Mouse (Mus musculus) adrenal gland, postnatal 25 days (tissue): Measurements from ENCODE around the gene Il1rl2. TPM values are rescaled to one million over a fixed set of nuclear protein-coding genes. Genes with fewer than 3 reads are reported as not detected.

Source experiments
- DNase-seq: peaks from one replicate; pipeline ENCODE4 v3.0.0; 2021; ENCODE audit warnings: mixed read lengths
- total RNA-seq: library from RNA; stranded (reverse); gene quantifications from 2 replicates; pipeline ENCODE4 v1.2.3, GENCODE M21; 2021

The Il1rl2 gene
- total RNA-seq, 1 experiment from 2014 or later: 1.4 TPM

- peak; percentile 54 for DNase-seq
Observed at GRCm38 (mm10) chr1:40380111-40380510, 55.7 kb downstream of the Il1rl2 start.

DNA sequence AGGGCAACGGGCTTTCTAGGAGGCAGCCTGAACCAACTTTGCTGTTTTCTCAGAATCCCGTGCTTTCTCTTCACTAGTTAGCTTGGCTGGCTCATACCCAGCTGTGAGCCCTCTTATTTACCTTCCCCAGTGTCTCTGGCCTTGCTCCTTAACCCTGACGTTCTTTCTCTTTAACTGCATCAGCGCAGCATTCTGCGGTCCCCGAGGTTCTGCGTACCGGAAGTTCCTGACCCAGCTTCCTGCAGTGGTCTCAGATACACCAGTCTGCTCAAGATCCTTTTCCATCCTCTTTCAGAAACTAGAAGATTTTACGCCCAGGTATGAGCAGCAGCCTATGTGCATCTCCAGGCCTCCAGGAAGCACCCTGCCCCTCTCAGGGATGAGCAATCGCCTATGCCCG, 56.6 kb downstream of the Il1rl2 start:
- DNase-seq: no peak

DNA sequence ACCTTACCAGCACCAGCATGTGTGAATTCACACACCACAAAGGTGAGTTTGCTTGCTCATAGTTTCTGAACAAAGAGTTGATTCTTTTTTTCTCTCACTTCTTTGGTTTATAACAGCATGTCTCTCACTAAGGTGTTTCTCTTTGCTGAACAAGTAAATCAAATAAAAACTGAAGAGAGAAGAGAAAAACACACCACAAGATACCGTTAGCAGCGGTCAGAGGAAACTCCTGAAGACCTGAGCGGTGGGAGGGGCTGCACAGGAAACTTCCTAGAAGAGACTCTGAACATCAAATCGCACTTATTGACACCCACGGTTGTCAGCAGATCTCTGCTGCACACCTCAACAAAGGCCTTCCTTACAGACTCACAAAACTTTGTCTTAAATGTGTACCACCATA, 58.4 kb downstream of the Il1rl2 start:
- DNase-seq: no peak

- DNase-seq: no peak
Observed at GRCm38 (mm10) chr1:40384931-40385545, 60.6 kb downstream of the Il1rl2 start.

DNA sequence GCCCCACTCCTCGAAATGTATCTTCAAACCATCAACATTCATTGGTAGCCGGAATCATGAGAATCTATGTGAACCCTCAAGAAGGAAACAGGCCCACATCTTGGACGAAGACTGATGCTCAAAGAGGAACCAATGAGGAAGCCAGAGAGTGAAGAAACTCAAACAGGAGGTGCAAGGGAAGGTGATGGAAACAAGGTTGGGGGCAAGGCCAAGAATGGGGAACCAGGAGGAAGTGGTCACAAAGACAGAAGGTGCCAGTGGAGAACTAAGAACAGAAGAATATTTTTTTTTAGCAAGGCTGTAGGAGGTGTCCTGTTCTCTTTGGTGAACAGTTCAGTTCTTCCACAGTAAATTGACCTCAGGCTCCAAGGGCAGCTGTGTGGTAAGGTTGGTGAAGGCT, 67.0 kb downstream of the Il1rl2 start:
- no peak for DNase-seq

DNA sequence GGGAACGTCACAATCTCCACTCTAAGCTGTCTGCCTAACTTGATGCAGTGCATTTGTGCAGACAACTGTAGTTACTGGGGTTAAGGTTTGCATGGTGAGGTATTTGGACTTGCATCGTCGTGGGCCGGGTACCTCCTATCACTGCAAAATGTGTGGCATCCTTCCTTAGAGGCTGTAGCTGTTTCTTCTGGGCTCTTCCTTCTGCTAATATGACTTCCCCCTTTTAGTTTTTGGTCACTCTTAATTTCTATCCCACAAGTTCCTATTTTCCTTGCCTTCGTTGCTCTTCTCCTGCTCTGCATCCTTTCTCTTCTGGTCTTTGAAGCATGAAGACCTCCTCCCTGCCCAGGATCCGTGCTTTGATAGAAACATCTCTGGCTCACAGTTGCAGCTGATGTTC, 68.1 kb downstream of the Il1rl2 start:
- DNase-seq: no peak

DNA sequence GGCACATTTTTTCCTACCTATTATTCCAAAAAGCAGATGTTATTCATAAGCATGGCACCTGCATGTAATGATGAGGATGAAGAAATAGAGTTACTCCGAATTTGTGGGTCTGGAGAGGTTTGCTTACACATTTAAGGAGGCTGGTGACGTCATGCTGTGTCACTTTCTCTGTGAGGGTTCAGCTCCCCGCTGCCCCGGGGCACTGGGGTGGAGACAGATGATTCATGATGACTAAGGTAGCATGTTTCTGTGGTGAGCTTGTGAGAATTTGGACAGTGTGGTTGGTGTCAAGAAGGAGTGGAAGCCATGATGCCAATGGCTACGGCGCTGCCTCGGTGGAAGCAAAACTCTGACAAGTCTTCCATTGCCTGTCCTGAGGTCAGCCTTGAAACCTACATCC, 68.8 kb downstream of the Il1rl2 start:
- no peak for DNase-seq

GRCm38 (mm10) chr1:40399639-40400038, 75.2 kb downstream of the Il1rl2 start:
- DNase-seq: no peak

GRCm38 (mm10) chr1:40404682-40405081, 80.3 kb downstream of the Il1rl2 start:
- no peak for DNase-seq

DNA sequence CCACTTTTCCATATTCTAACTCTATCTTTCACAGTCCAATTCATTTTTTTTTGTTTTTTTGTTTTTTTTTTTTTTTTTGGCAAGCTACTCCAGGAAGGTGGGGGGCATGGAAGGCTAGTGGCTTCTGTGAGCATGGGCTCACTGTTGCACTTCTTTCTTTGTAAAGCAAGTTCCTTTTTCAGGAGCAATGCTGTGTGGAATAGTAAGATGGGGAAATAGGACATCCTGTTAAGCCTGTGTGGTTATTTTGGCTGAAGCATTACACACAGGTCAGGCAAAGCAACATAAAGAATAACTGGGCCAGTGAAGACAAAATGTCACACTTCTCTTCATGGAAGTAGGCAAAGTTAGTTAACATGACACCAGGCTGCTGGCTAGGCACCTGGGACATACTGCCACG, 85.5 kb downstream of the Il1rl2 start:
- no peak for DNase-seq

- DNase-seq: no peak
Observed at GRCm38 (mm10) chr1:40413039-40413438, 88.6 kb downstream of the Il1rl2 start.

GRCm38 (mm10) chr1:40414276-40414675, 89.9 kb downstream of the Il1rl2 start:
- DNase-seq: no peak

GRCm38 (mm10) chr1:40414863-40415656, 90.7 kb downstream of the Il1rl2 start:
- no peak for DNase-seq

DNA sequence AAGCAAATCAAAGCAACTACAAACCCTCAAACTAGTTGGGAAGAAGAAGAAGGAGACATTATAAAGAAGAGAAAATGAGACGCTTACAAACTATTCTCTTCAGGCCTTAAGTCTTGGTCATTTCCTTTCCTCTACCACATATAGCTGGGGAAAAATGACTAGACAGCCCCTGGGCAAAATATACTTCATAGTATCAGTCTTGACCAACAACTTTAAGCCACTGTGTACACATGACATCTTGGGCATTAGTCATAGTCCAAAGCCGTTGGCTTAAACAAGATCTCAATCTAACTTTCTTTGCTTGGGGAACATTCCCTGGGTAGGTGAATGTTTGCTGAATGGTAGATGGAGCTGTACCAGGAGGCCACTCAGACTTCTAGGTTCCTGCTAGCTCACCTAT, 92.6 kb downstream of the Il1rl2 start:
- no peak for DNase-seq

Other genes starting within 250 kb of the Il1rl2 start
- 3.4 and 3.6 TPM in 2 replicates for gene Il1r1, start 99.5 kb upstream of the Il1rl2 start, total RNA-seq
- 0.18 and 0.29 TPM in 2 replicates for gene Il1rl1, start 105.0 kb downstream of the Il1rl2 start, total RNA-seq
- not detected in 2 replicates for gene Il18r1, start 140.9 kb downstream of the Il1rl2 start, total RNA-seq
- 0.15 TPM in 1 of 2 replicates, not detected in the other for gene Il18rap, start 190.8 kb downstream of the Il1rl2 start, total RNA-seq